Mouse (Mus musculus): ENCODE measurements at regions not wholly inside any gene's neighbourhood (a gene's known extent, or its start where the extent isn't known, plus 50 kb on each side); places are given as distances from the start of the nearest gene placed in this dataset.
A peak's percentile ranks its signal among the peaks of the same experiment; 100 is the strongest.

GRCm38 (mm10) chr2:51448121-51448520 lies 179.2 kb upstream of the Tas2r134 start:
- DNase-seq: no peak

- no peak for DNase-seq
Observed at GRCm38 (mm10) chr2:51447616-51448015, 179.7 kb upstream of the Tas2r134 start.

- no peak for DNase-seq
Observed at GRCm38 (mm10) chr2:51444386-51445080, 182.8 kb upstream of the Tas2r134 start.

GRCm38 (mm10) chr2:51443946-51444345 lies 183.4 kb upstream of the Tas2r134 start:
- no peak for DNase-seq

GRCm38 (mm10) chr2:51439047-51439446 lies 188.3 kb upstream of the Tas2r134 start:
- DNase-seq: no peak

- DNase-seq: peak; percentile 23
Observed at GRCm38 (mm10) chr2:51436590-51436989, 190.7 kb upstream of the Tas2r134 start.

- DNase-seq: no peak
Observed at GRCm38 (mm10) chr2:51431564-51431963, 195.7 kb upstream of the Tas2r134 start.

- no peak for DNase-seq
Observed at GRCm38 (mm10) chr2:51429716-51430115, 197.6 kb upstream of the Tas2r134 start.

- no peak for DNase-seq
Observed at GRCm38 (mm10) chr2:51422442-51422841, 204.9 kb upstream of the Tas2r134 start.

GRCm38 (mm10) chr2:51417908-51418690 lies 209.2 kb upstream of the Tas2r134 start:
- DNase-seq: no peak

GRCm38 (mm10) chr2:51388390-51388789 lies 238.9 kb upstream of the Tas2r134 start:
- no peak for DNase-seq

GRCm38 (mm10) chr2:51387136-51387535 lies 238.2 kb upstream of the Rnd3 start:
- DNase-seq: no peak

- no peak for DNase-seq
Observed at GRCm38 (mm10) chr2:51376597-51376996, 227.7 kb upstream of the Rnd3 start.

- no peak for DNase-seq
Observed at GRCm38 (mm10) chr2:51374636-51375035, 225.7 kb upstream of the Rnd3 start.

GRCm38 (mm10) chr2:51372771-51373170 lies 223.9 kb upstream of the Rnd3 start:
- DNase-seq: no peak

- DNase-seq: no peak
Observed at GRCm38 (mm10) chr2:51362825-51363616, 214.1 kb upstream of the Rnd3 start.

GRCm38 (mm10) chr2:51355281-51355680 lies 206.4 kb upstream of the Rnd3 start:
- no peak for DNase-seq

- no peak for DNase-seq
Observed at GRCm38 (mm10) chr2:51354800-51355199, 205.9 kb upstream of the Rnd3 start.

GRCm38 (mm10) chr2:51349614-51350013 lies 200.7 kb upstream of the Rnd3 start:
- no peak for DNase-seq

GRCm38 (mm10) chr2:51348774-51349173 lies 199.9 kb upstream of the Rnd3 start:
- DNase-seq: no peak

- no peak for DNase-seq
Observed at GRCm38 (mm10) chr2:51347086-51347485, 198.2 kb upstream of the Rnd3 start.

GRCm38 (mm10) chr2:51342421-51342820 lies 193.5 kb upstream of the Rnd3 start:
- no peak for DNase-seq

GRCm38 (mm10) chr2:51334437-51334836 lies 185.5 kb upstream of the Rnd3 start:
- DNase-seq: no peak

- DNase-seq: no peak
Observed at GRCm38 (mm10) chr2:51327081-51327480, 178.2 kb upstream of the Rnd3 start.

Data from kidney, adult 18-20 months (tissue).